10 mouse cellular contexts compared by ENCODE assay signal in the genomic region with DNA sequence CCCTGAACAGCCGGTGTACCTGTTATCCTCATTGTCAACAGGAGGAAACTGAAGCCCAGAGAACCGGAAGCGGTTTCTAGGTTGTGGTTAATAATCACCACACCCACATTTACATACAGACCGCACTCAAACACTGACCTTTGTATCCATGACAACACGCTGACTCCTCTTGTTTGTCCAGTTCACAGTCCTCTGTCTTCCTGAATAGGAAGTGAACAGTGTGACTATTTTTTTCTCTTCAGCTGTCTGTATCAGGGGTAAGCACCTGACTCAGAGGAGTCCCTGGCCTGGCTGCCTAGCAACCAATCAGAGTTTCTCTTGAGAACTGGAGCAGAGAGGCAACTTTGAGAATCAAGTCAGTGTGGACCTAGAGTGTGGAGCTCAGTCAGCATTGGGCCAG.
A peak's percentile ranks its signal among the peaks of the same experiment; 100 is the strongest.
DNase-seq lines count a peak whose midpoint lies in the region; ATAC-seq and TF ChIP-seq lines count a peak whose summit lies in the region.
"Had no signal": no experiment of that assay in that cellular context is flagged by ENCODE, and none has a peak within 500 bp of the region (broad histone marks: within the 10 kb centered on the region; RNA-seq: fewer than 3 reads in every experiment).

No protein-coding gene starts in this region.

- DNase-seq in midbrain, embryonic 11.5 days (ENCODE audit: low spot score, missing footprints), result no peak
- DNase-seq in hindbrain, postnatal 0 days (ENCODE audit: low spot score), result no peak
- no peak for DNase-seq in layer of hippocampus, adult 9-10 months (ENCODE audit: low spot score)
- no peak for DNase-seq in left cerebral cortex, adult 8-10 months (ENCODE audit: low spot score in 2 of 2)

- H3K27ac ChIP-seq in midbrain, embryonic 15.5 days, result no peak overlapping the region
- H3K27ac ChIP-seq in midbrain, embryonic 11.5 days (ENCODE audit: low read depth, low read length), result no peak overlapping the region
- no peak overlapping the region for H3K27ac ChIP-seq in hindbrain, postnatal 0 days
- H3K27ac ChIP-seq in liver, embryonic 15.5 days (replicated peaks), result no peak overlapping the region
- no peak overlapping the region for H3K27ac ChIP-seq in stomach, embryonic 16.5 days (ENCODE audit: low read length)
- H3K27ac ChIP-seq: embryonic facial prominence, embryonic 15.5 days; heart, embryonic 13.5 days had no signal

- no peaks in the 10 kb centered on the region for H3K36me3 ChIP-seq in midbrain, embryonic 15.5 days (replicated peaks)
- H3K36me3 ChIP-seq in midbrain, embryonic 11.5 days (ENCODE audit: control insufficient read depth, insufficient read depth, low read length), result no peaks in the 10 kb centered on the region
- no peaks in the 10 kb centered on the region for H3K36me3 ChIP-seq in hindbrain, postnatal 0 days (ENCODE audit: insufficient read depth, low read length)
- H3K36me3 ChIP-seq in liver, embryonic 15.5 days (replicated peaks), result no peaks in the 10 kb centered on the region
- no peaks in the 10 kb centered on the region for H3K36me3 ChIP-seq in stomach, embryonic 16.5 days (ENCODE audit: control insufficient read depth, insufficient read depth, low read length)
- H3K36me3 ChIP-seq: embryonic facial prominence, embryonic 15.5 days; heart, embryonic 13.5 days had no signal

- ATAC-seq in midbrain, embryonic 15.5 days (replicated peaks), result peak; percentile 34; the same call in 1 of the 2 replicates
- ATAC-seq in midbrain, embryonic 11.5 days (ENCODE audit: low FRiP score), result no peak
- peak; percentile 52 for ATAC-seq in hindbrain, postnatal 0 days
- peak; percentile 76 for ATAC-seq in liver, embryonic 15.5 days (ENCODE audit: insufficient read depth)
- ATAC-seq in stomach, embryonic 16.5 days (ENCODE audit: insufficient read depth, low FRiP score), result peak; percentile 84; the same call in 1 of the 2 replicates
- ATAC-seq: Patski had no signal

- no peak overlapping the region for H3K9ac ChIP-seq in midbrain, embryonic 15.5 days
- no peak overlapping the region for H3K9ac ChIP-seq in midbrain, embryonic 11.5 days (ENCODE audit: low read length)
- no peak overlapping the region for H3K9ac ChIP-seq in hindbrain, postnatal 0 days (replicated peaks; ENCODE audit: low read length)
- H3K9ac ChIP-seq in liver, embryonic 15.5 days, result no peak overlapping the region
- no peak overlapping the region for H3K9ac ChIP-seq in stomach, embryonic 16.5 days (ENCODE audit: low read length)
- H3K9ac ChIP-seq: embryonic facial prominence, embryonic 15.5 days; heart, embryonic 13.5 days had no signal

- TF ChIP-seq CTCF in hindbrain, postnatal 0 days (IDR thresholded peaks at IDR 0.05; ENCODE audit: low read depth), result no peak

- WGBS in midbrain, embryonic 15.5 days, result 67% methylated on average over 5 of the region's 5 CpGs
- 73% methylated on average over 5 of the region's 5 CpGs for WGBS in midbrain, embryonic 11.5 days
- 48% methylated on average over 5 of the region's 5 CpGs for WGBS in hindbrain, postnatal 0 days
- 32% methylated on average over 5 of the region's 5 CpGs for WGBS in liver, embryonic 15.5 days (ENCODE audit: insufficient replicate concordance)
- WGBS in stomach, embryonic 16.5 days, result 59% methylated on average over 5 of the region's 5 CpGs

- no peaks in the 10 kb centered on the region for H3K9me3 ChIP-seq in midbrain, embryonic 15.5 days
- H3K9me3 ChIP-seq in midbrain, embryonic 11.5 days (ENCODE audit: control insufficient read depth, low read length), result no peaks in the 10 kb centered on the region
- H3K9me3 ChIP-seq in hindbrain, postnatal 0 days (ENCODE audit: low read length), result no peaks in the 10 kb centered on the region
- no peaks in the 10 kb centered on the region for H3K9me3 ChIP-seq in liver, embryonic 15.5 days (replicated peaks)
- H3K9me3 ChIP-seq in stomach, embryonic 16.5 days (replicated peaks; ENCODE audit: control insufficient read depth, low read length), result no peaks in the 10 kb centered on the region
- H3K9me3 ChIP-seq: embryonic facial prominence, embryonic 15.5 days; heart, embryonic 13.5 days had no signal

- no peak overlapping the region for H3K4me2 ChIP-seq in midbrain, embryonic 15.5 days
- no peak overlapping the region for H3K4me2 ChIP-seq in midbrain, embryonic 11.5 days
- no peak overlapping the region for H3K4me2 ChIP-seq in hindbrain, postnatal 0 days (ENCODE audit: low read depth, low read length)
- H3K4me2 ChIP-seq in liver, embryonic 15.5 days, result no peak overlapping the region
- H3K4me2 ChIP-seq in stomach, embryonic 16.5 days (ENCODE audit: low read depth, low read length), result no peak overlapping the region; the same call in 1 of the 2 replicates
- H3K4me2 ChIP-seq: embryonic facial prominence, embryonic 15.5 days; heart, embryonic 13.5 days had no signal

- H3K27me3 ChIP-seq in midbrain, embryonic 15.5 days (replicated peaks), result no peaks in the 10 kb centered on the region
- no peaks in the 10 kb centered on the region for H3K27me3 ChIP-seq in midbrain, embryonic 11.5 days (ENCODE audit: control insufficient read depth, insufficient read depth, low read length)
- no peaks in the 10 kb centered on the region for H3K27me3 ChIP-seq in hindbrain, postnatal 0 days (ENCODE audit: insufficient read depth, low read length)
- H3K27me3 ChIP-seq in liver, embryonic 15.5 days, result no peaks in the 10 kb centered on the region
- H3K27me3 ChIP-seq in stomach, embryonic 16.5 days (ENCODE audit: control insufficient read depth, insufficient read depth, low read length), result no peaks in the 10 kb centered on the region
- H3K27me3 ChIP-seq: embryonic facial prominence, embryonic 15.5 days; heart, embryonic 13.5 days; Patski had no signal

- H3K4me1 ChIP-seq in midbrain, embryonic 15.5 days, result 0 out of 2 replicates have a peak, but pooled peaks cover 8% of the 10 kb centered on the region
- no peaks in the 10 kb centered on the region; the same call in 1 of the 2 replicates for H3K4me1 ChIP-seq in midbrain, embryonic 11.5 days (ENCODE audit: control insufficient read depth, insufficient read depth, low read length)
- no peaks in the 10 kb centered on the region for H3K4me1 ChIP-seq in hindbrain, postnatal 0 days (ENCODE audit: insufficient read depth, low read length)
- H3K4me1 ChIP-seq in liver, embryonic 15.5 days (replicated peaks), result no peaks in the 10 kb centered on the region
- no peaks in the 10 kb centered on the region for H3K4me1 ChIP-seq in stomach, embryonic 16.5 days (ENCODE audit: control insufficient read depth, insufficient read depth, low read length)
- H3K4me1 ChIP-seq: embryonic facial prominence, embryonic 15.5 days; heart, embryonic 13.5 days had no signal

- no peak overlapping the region for H3K4me3 ChIP-seq in midbrain, embryonic 15.5 days
- H3K4me3 ChIP-seq in midbrain, embryonic 11.5 days (ENCODE audit: low read depth, low read length), result no peak overlapping the region
- H3K4me3 ChIP-seq in hindbrain, postnatal 0 days (ENCODE audit: low read length), result no peak overlapping the region
- H3K4me3 ChIP-seq in liver, embryonic 15.5 days (replicated peaks), result no peak overlapping the region
- H3K4me3 ChIP-seq in stomach, embryonic 16.5 days (replicated peaks; ENCODE audit: low read length), result no peak overlapping the region
- H3K4me3 ChIP-seq: embryonic facial prominence, embryonic 15.5 days; heart, embryonic 13.5 days had no signal
